Mouse (Mus musculus) kidney, adult 2 months (tissue): ENCODE measurements around the gene Dvl3.

Source experiments
- CTCF ChIP-seq: fragments of 200-500 bp; conservative IDR thresholded peaks from 2 replicates; pipeline ENCODE4 v1.5.1; 2011; ENCODE audit warnings: low read depth, mild to moderate bottlenecking, control low read depth, low read length, moderate library complexity, mixed read lengths; ENCODE audit not compliant: insufficient read depth, insufficient read length
- POLR2A ChIP-seq: fragments of 200-500 bp; IDR thresholded peaks from one replicate; pipeline ENCODE4 v1.6.1; 2011; ENCODE audit warnings: low read depth, low read length, control low read depth

DNA sequence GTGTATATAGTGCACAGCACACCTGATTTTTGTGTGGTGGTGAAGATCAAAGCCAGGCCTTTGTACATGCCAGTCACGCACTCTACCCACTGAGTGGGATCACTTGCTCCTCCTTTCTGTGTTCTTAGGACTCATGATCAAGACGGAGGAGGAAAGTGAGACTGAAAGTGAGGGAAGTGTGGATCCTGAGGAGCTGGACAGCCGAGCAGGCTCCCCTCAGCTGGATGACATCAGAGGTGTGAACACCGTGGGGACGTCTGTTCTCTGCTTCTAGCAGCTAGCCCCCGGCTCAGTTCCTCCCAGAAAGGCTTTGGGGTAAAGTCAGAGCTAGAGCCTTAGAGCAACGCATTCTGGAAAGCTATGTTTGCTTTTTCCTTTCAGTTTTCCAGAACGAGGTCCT is 10.8 kb upstream of the Dvl3 start:
- TF ChIP-seq CTCF (no peak), POLR2A (no peak)
